Mouse (Mus musculus) thymus, postnatal 4 days (tissue): ENCODE data around the gene Gm20696.
A peak's percentile ranks its signal among the peaks of the same experiment; 100 is the strongest.

Experiments used
- DNase-seq: peaks from one replicate; pipeline ENCODE4 v3.0.0; 2021

Gene Gm20696

DNA sequence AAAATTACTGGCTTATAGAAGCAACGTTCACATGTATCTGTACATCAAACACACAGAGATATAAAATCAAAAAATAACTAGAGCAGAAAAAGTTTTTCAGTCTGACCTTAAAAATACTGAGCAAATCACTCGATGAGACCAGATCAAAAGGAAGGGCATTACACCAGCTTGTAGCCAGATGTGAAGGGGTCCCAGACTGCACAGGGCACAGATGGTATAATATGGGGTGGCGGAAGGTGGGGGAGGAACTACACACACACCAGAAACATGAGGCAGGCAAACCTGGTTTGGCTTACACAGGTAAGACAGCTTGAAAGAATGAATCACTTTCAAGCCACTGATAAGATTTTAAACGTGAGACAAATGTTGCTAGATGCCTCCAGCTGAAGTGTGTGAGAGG lies 45.4 kb downstream of the Gm20696 start:
- no peak for DNase-seq

DNA sequence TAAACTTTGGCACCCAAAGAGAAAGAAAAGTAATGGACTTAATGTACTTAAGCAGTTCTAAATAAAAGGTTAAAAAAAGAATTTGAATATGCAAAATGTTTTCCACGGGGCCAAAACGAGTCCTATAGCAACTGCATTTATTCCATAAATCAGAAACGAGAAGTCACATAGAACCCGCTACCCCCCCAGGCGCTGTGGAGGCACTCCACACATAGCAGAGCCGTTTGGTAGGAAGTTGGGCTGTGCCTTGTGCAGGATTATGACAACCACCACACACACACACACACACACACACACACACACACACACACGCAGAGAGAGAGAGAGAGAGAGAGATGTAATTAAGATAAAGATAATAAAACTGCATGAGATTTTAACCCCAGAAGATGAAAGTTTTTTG lies 46.1 kb downstream of the Gm20696 start:
- DNase-seq = no peak

DNA sequence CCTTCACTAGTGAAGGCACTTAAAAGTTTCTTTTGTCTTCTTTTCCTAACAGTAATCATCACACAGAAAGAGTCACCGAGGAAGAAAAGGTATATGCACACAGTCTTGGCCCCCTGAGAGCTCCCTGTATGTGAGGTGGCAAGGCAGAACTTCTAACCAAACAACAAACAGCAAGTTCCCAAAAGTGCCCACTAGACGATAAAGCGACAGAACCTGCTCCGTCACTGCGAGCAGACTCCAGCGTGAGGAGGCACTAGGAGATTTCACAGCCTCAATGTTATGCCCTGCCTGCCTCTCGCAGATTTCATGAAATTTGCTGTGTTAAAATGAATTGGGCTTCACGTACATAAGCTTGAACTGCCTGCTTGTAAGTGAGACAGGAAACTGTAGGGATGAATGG lies 46.6 kb downstream of the Gm20696 start:
- no peak for DNase-seq

DNA sequence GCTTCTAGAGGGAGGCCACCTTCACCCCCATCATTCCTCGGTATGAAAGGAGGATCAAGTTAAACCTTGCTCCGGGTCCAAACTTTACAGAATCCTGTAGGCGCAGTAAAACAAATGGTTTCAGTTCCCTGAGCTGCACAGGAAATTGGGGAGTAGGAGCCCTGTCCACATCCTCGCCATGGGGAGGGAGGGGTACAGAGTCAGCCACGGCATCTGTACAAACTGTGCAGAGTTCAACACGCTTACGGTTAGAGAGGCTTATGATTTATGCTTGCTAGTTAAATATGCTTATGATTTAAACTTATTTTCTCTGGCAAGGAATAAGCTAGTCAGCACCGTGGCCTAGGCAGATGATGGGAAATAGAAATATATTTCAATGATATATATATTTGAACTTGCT lies 47.1 kb downstream of the Gm20696 start:
- DNase-seq = no peak

DNA sequence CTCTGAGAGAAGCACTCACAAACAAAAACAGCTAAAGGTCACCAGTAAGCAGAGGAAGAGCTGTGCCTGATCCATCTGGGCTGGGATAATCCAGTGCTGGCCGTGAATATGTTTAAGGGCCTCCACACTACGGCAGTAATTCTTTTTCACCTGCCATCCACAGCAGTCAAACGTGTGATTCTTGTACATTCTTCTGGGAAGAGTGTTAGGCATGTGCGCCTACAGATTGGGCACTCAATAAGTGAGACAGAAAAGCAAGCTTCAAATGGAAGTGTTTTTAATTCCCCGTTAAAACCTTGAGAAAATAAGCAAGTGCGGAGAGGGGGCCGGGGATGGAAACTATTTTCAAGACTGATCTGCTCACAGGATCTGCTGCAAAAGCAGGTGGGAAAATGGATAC lies 48.7 kb downstream of the Gm20696 start:
- DNase-seq = no peak

DNA sequence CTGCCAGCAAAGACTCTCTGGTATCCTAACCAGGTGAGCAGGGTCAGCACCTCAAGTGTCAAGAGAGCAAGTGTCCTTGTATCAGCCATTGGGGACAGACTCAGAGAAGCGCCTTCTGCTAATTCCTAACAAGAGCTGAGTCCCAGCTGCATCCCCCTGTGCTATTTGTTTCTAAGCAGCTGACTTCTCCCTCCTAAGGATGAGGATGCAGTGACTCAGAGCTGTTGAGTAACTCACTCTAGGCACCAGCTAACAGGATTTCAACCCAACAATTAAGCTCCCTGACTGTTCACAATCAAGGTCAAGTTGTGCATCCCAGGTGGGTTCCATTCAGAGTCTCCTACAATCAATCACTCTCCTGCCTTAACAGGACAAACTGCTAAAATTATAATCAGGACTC lies 49.2 kb downstream of the Gm20696 start:
- DNase-seq = no peak

DNA sequence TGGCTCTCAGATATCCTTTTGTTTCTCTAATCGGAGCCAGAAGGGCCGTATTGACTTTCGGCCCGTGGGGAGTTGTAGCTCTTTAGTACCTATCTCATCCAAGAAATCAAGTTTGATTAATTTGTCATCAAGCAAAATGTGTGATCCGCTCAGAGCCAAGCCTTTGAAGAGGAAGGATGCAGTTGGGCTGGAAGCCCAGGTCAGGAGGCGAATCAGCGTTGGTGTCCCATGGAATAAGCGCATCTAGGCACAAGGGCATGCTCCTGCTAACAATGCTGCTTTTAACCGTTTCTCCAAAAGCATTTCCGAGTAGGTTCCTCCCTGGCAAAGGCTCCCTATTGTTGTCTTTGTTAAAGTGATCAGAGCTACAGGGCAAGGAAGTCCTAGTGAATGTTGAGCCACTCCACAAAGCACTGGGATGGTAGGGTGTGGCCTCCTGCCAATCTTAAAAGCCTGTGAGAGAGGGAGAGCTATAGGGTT lies 51.3 kb downstream of the Gm20696 start:
- DNase-seq = no peak

DNA sequence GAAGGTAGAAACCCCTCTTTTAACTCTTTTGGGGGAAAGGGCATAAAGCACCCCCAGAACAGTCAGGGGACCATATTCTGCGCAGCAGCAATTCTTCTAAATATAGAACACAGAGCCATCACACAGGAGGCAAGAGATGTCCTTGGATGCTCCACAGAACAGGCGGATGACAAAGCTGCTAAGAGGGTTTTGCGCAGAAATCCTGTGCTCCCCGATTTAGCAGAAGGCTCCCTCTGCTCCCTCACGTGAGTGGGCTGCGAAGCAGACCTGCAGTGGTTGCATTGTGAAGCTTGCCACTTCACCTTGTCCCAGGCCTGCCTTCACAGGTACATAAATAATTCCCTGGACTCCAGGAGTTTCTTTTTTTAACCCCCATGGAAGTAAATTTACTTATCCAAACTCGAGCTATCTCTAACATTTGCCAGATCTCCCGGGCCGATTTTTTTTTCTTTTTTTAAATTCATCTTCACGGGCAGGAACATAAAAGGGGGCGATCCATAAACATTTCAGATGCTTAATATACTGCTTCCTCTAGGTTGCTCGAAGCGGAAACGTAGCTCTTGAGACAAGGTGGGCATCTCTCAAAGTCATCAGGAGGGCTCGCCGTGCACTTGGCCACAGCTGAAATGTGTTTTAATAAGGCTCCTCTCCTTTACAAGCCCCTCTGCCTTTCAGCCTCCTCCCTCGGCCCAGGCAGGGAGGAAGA lies 51.9 kb downstream of the Gm20696 start:
- no peak for DNase-seq

DNA sequence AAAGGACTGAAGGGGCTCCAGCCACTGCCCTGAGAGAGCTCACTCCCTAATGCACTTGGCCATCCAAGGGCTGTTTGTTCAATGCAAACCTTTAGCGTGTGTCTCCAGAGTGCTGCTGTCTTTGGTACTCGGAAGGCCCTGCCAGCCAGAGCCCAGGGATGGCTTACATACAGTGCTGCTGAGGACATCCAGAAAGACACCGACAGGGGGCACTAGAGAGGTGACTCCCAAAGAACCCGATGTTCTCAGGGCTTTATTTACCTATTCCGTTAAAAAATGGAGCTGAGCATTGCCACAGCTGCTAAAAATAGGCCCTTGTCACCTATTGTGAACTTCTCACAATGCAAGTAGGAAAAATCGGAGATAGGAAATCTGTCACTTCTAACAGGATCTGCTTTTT lies 54.7 kb downstream of the Gm20696 start:
- DNase-seq = peak; percentile 53

DNA sequence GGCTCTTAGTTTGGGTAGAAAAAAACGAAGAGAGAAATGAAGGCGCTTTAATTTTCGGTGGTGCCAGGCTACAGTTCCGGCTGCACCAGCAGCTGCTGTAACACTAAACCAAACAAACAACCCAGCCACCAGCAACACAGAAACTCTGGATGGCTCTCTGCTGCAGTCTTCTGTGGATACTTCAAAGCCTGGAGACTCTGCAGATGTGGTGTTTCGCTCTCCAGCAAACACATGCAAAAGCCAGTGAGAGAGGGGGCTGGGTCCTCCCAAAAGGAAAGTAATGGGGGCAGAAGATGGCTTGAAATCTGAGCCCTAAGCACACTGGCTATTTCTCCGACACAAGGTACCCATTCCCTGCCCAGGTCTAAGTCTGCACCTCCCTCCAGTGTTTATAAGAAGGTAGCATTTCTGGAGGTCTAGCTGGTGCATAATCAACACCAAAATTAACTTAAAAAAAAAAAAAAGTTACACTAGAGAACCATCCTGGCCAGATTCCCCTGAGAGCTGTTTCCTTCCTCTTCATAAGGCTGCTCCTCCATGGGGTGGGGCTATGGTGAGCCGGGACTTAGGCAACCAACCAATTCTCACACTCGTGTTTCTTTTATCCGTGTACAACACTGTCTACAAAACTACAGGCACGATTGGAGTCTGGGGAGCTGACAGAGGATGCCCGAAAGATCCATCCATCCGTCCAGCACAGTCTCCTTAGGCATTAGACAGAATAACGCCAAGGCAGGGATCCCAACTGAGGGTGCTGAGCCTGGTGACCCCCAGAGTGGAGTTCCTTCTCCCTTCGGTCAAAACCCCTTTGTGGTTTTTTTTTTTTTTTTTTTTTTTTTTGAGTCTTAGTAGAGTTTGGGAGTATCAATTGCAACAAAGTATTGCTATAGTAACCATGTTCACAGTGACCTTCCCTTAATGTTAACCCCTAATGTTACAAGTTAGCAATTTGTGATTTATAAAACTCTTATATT lies 55.9 kb downstream of the Gm20696 start:
- peak; percentile 51 for DNase-seq

DNA sequence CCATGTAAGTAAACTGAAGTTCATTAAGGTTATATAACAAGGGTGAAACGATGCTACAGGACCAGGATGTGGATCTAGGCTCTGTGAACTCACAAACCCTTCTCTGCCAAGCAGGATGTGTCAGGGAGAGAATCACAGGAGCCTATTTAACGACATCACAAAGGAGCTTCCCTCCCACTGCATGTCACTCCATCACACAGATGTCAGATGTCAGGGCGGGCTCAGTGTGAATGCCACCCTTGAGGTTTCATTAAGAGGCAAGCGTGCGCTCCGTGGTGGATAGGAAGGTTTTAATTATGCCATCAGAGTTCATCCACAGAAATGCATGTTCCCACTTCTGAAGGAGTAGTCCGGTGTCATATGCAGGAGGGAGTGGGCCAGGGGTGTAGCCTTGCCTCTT lies 60.5 kb downstream of the Gm20696 start:
- DNase-seq = no peak

DNA sequence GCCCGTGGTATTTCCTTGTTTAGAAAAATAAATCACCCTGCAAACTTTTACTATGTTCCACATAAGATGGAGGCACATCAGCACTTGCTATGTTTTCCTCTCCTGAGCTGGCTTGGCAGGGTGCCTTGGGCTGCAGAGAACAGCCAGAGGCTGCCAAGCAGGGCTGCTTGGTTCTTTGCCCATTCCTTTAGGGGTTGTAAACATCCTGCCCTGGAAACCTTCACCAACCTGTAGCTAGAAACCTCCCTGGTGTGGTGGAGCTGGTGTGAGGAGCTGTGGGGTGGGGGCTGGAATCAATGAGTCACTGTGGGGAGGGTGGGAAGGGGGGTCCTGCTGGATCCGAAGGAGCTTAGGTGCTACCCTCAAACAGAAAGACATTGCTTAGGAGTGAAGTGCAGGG lies 61.8 kb downstream of the Gm20696 start:
- DNase-seq = no peak

DNA sequence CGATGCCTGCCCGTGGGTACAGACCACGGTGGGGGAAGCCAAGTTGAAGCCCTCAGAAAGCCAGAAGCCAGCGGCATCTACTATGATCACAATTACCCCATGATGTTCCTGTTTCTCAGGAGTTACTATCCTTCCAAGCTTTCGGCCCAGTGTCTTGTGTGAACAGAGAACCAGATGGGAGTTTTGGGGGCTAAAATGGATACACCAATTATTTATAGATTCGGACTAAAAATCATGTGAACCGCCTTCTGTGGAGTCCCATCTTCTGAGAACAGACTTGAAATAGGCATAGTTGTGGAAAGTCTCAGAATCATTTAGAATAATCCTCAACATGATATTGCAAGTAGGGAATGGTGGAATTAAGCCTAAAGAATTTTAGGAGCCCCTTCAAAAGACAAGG lies 64.2 kb downstream of the Gm20696 start:
- DNase-seq = no peak

DNA sequence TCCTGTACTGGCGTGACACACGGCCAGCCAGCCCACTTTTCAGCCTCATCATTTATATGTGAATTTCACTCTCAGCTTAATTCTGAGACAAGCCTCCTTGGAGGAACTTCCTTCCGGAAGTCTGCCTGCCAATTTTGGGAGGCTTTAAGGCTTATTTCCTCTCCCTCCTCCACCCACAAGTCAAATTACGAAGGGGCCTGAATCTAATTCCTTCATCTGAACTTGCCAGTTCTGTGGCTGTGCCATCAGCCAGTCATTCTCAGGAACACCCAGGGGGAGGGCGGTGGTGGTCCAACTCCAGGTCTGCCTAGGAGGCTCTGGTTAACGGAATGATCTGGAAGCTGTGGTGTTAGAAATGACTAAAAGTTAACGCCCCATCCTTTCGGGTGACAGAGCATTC lies 65.7 kb downstream of the Gm20696 start:
- DNase-seq = no peak

DNA sequence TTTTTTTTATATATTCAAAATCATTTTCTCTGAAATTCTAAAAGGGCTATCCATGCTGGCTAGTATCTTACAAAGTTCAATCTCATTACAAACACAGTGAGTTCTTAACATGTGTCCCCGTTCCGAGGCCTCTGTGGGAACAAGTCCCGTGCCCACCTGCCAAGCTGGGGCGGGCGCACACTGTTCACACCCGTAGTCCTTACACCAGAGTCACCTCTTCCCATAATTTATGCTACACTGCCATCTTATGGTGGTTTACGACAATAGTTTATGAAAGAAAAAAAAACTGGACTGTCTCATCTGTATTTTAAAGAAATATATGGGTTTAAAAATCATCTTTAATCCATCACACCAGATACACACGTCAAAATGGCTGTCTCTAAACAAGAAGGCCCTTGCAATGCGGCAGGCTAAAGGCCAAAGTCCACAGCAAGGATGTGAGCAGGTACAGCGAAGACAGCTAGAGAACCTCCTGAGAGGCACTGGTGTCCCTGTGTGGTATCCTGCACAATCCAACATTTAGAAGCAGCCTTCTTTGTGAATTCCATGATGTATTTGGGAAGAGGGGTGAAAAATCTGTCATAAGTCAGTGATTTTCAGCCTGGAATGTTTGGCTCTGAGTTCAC lies 66.3 kb downstream of the Gm20696 start:
- DNase-seq = peak; percentile 79

DNA sequence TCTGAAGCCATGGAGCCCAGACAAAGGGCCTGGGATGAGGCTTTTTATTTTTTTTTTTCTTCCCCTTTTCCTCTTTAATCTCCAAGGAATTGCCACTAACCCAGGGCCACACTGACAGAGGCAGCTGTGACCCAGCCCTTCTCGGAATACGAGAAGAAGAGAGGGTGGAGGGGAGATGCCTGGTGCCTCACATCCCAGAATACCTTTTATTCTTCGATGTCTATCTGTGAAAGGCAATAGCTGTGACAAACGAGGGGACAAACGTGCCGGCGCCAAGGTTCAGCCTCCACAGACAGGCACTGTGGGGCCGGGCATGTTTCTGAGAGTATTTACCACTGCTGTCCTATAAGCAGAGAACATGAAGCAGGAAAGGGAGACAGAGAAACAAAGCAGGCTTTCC lies 66.9 kb downstream of the Gm20696 start:
- DNase-seq = peak; percentile 31

DNA sequence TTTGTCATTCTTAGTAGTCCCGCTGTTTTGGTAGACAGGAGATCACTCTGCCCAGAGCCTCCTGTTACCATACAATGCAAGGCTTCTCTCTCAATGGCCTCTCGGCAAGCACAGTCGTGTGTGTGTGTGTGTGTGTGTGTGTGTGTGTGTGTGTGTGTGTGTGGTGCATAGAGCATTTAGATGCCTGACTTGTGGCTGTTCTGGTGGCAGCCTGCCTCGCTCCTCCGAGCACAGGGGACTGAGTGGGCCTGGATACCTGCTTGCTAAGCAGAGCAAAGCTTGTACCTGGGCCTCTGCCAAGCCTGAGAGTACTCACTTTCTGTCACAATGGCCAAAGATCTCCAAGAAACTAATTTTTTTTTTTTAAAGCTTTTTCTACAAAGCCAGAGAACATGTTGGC lies 67.4 kb downstream of the Gm20696 start:
- DNase-seq = no peak

DNA sequence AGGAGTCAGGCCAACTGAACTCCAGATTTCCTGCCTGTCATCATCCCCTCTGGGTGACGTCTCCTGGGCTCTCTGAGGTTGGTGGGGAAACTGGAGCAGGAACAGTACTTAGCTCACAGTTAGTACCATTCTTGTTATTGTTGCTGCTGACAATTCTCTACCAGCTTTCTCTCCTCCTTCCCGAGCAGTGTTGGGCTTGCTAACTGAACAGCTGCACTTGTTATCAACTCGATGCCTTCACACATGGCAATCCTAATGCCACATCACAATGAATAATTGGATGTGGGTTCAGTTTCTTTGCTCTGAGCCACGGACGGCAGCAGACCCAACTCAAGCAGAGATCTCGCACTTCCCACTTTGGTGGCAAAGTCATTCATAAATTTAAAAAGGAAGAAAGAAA lies 89.6 kb downstream of the Gm20696 start:
- no peak for DNase-seq

DNA sequence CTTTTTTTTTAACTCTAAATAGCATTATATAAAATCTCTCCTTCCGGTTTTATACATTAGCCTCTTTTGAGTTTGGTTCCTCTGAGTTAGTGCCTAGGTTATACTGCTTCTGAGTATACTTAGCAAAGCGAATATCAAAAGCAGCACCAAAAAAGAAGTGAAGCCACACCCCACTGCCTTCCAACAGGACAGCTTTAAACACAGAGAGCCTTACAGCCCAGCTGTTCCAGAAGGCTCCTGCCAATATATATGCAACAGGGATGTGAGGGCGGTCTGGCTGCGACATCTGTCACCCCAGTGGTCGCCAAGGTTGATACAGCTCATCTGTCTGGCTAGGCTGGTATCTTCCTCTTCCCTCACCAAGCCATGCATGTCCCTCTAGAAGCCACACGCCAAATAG lies 91.0 kb downstream of the Gm20696 start:
- DNase-seq = no peak

DNA sequence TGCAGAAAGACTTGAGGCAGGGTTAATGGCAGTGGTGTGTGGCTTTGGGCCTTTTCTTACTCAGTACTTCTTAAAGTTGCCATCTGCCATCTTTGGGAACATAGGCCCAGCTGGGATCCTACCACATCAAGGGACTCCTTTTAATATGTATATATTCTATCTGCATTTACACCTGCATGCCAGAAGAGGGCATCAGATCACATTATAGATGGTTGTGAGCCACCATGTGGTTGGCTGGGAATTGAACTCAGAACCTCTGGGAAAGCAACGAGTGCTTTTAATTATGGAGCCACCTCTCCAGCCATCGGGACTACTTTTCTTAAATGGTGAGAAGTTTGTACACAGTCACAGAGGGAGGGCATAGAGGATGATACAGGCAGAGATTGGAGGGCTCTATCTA lies 93.3 kb downstream of the Gm20696 start:
- DNase-seq = no peak

DNA sequence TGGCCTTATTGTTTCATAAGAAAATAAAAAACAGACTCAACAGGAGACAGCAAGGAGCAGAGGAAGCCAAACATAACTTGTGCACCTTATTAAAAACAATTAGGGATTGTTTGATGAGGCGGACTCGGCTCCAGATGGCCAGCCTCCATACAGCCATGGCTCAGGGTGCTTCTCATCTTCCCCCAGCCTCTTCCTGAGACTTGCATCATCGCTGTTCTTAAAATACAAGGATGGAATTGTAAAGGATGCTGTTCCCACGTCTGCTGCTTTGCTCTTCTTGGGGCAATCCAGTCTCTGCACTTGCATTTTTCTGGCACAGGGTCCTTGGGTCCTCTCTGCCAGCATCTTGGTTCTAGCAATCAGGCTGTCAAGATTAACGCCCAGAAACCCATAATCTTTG lies 94.5 kb downstream of the Gm20696 start:
- DNase-seq = no peak

DNA sequence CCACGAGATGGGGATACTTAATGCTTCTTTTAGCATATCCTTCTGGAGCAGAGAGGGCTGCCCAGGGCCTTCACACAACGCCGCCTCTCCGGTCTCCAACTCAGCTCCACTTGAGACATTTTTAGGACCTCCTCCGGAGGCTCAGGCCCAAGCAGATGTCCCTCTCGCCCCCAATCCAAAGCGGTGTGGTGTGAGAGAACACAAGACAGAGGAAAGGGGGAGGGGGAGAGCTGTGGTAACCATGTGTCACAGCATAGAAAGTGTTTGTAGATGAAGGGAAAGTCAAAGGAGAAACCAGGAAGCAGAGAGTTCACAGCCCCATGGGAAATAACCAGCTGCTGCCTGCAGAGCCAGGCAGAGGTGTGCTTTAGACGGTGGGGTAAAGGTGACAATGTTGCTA lies 99.7 kb downstream of the Gm20696 start:
- peak; percentile 38 for DNase-seq

DNA sequence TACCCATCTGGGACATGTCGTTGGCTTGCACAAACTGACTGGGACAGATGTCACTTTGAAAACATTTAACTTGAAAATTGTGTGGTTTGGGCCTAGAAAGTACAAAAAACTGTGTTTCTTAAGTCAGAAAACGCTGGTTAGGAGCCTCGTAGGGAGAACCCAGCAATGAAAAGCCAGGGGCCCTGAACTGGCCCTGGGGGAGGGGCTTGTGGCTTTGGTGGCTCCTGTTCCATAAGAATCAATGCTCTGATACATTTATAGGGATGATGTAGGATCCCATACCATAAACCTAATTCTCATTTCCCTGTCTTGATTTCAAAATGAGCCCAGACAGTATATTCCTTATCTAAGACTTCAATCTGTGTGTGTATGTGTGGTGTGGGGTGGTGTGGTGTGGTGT lies 101.8 kb downstream of the Gm20696 start:
- DNase-seq = peak; percentile 58

DNA sequence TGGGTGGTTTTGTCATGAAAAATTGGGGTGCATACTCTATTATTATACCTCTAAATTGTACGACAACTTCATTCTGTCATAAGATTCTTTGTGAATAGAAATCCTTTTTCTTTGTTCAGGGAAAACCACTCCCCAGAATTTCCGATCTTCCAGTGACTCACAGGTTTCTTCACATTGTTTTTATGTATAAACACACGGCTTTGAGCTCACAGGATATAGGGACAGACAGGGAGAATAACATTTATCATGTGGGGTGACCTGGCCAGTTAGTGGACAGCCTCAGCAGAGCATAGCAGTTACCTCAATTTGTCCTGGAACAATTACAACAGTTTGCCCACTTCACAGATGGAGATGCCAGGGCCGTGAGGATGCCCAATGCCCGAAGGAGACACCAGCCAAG lies 109.6 kb downstream of the Gm20696 start:
- DNase-seq = no peak
